Comparison of ENCODE assay signal across 15 mouse cellular contexts in the genomic region with DNA sequence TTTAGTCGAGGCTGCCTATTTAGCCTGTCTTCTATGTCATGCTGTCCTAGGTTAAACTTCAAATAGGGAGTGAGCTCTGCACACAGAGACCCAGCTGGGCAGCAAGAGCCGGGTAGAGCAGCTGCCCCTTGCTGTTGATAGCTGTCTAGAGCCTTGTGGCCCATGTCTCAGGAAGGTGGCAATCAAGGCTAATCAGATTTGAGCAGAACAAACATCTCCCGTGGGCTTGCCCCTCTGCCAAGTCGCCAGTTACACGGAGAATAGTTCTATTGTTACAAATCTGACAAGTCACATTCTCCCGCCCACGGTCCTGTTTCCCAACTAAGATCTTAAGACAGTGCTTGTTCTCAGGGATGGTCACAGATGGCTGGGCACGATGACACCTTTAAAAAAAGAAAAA.
DNase-seq lines count a peak whose midpoint lies in the region; ATAC-seq and TF ChIP-seq lines count a peak whose summit lies in the region.
"Had no signal": no experiment of that assay in that cellular context is flagged by ENCODE, and none has a peak within 500 bp of the region (broad histone marks: within the 10 kb centered on the region; RNA-seq: fewer than 3 reads in every experiment).

No protein-coding gene starts in this region.

- no peaks in the 10 kb centered on the region for H3K27me3 ChIP-seq in hindbrain, postnatal 0 days (ENCODE audit: insufficient read depth, low read length)
- H3K27me3 ChIP-seq: heart, embryonic 12.5 days had no signal

- TF ChIP-seq CTCF in hindbrain, postnatal 0 days (IDR thresholded peaks at IDR 0.05; ENCODE audit: low read depth) = no peak

- H3K9ac ChIP-seq in hindbrain, postnatal 0 days (replicated peaks; ENCODE audit: low read length) = no peak overlapping the region
- H3K9ac ChIP-seq: heart, embryonic 12.5 days; limb, embryonic 12.5 days had no signal

- peak; percentile 10 to 35 for DNase-seq in frontal cortex, adult 2 months (ENCODE audit: extremely low spot score in 1 of 2, low spot score in 1 of 2)
- DNase-seq in frontal cortex, postnatal 10 days (ENCODE audit: low spot score in 2 of 2) = no peak
- DNase-seq in right cerebral cortex, adult 18-20 months = peak; percentile 14
- DNase-seq in right cerebral cortex, postnatal 25 days = no peak
- peak; percentile 42 for DNase-seq in hindbrain, postnatal 0 days (ENCODE audit: low spot score)
- peak; percentile 62 for DNase-seq in retina, postnatal 1 day
- DNase-seq in thymus, postnatal 4 days = no peak
- no peak for DNase-seq in layer of hippocampus, postnatal 10 days (ENCODE audit: low spot score in 2 of 2)
- DNase-seq: adrenal gland, postnatal 36 days; cerebellum, postnatal 25 days; kidney, adult 8-10 months; lung, postnatal 4 days; thymus, postnatal 36 days had no signal

- ATAC-seq in hindbrain, postnatal 0 days = no peak

- H3K9me3 ChIP-seq in hindbrain, postnatal 0 days (ENCODE audit: low read length) = no peaks in the 10 kb centered on the region
- H3K9me3 ChIP-seq: heart, embryonic 12.5 days; limb, embryonic 12.5 days had no signal

- no peak overlapping the region for H3K4me2 ChIP-seq in hindbrain, postnatal 0 days (ENCODE audit: low read depth, low read length)
- H3K4me2 ChIP-seq: heart, embryonic 12.5 days; limb, embryonic 12.5 days had no signal

- H3K4me1 ChIP-seq in hindbrain, postnatal 0 days (ENCODE audit: insufficient read depth, low read length) = no peaks in the 10 kb centered on the region
- H3K4me1 ChIP-seq: heart, embryonic 12.5 days; limb, embryonic 12.5 days had no signal

- no peak overlapping the region for H3K4me3 ChIP-seq in hindbrain, postnatal 0 days (ENCODE audit: low read length)
- H3K4me3 ChIP-seq: heart, embryonic 12.5 days; limb, embryonic 12.5 days had no signal

- no peak overlapping the region for H3K27ac ChIP-seq in hindbrain, postnatal 0 days
- H3K27ac ChIP-seq: limb, embryonic 12.5 days had no signal

- 8% methylated on average over 8 of the region's 8 CpGs for WGBS in hindbrain, postnatal 0 days

- H3K36me3 ChIP-seq in hindbrain, postnatal 0 days (ENCODE audit: insufficient read depth, low read length) = no peaks in the 10 kb centered on the region
- H3K36me3 ChIP-seq: heart, embryonic 12.5 days; limb, embryonic 12.5 days had no signal

Comparison
In these comparisons a context has a peak if more than half of its experiments do, and no peak if none do; other contexts are left out.
1. DNase-seq: peak in frontal cortex, adult 2 months (2 of 2), right cerebral cortex, adult 18-20 months (single experiment), hindbrain, postnatal 0 days (single experiment) and retina, postnatal 1 day (single experiment); none in frontal cortex, postnatal 10 days (0 of 2), right cerebral cortex, postnatal 25 days (single experiment), thymus, postnatal 4 days (single experiment) and layer of hippocampus, postnatal 10 days (0 of 2).